Mouse (Mus musculus) CH12.LX (cell line): ENCODE results near the gene Cgrrf1.

Experiments used
- CTCF ChIP-seq, 2 experiments: IDR thresholded peaks in 1 of 2; conservative IDR thresholded peaks in 1 of 2; 2 replicates each; pipeline ENCODE4 v1.5.1; 2011 to 2012; ENCODE audit warnings: low read depth in 2 of 2, low read length in 2 of 2, improper control_type of control experiment in 1 of 2, inconsistent platforms in 1 of 2, mild to moderate bottlenecking in 1 of 2, moderate library complexity in 1 of 2
- EP300 ChIP-seq: IDR thresholded peaks from 2 replicates; pipeline ENCODE4 v1.6.1; 2011; ENCODE audit warnings: low read length, improper control_type of control experiment
- NELFE ChIP-seq: IDR thresholded peaks from 2 replicates; pipeline ENCODE4 v1.6.1; 2011; ENCODE audit warnings: low read depth, low read length, improper control_type of control experiment
- POLR2A ChIP-seq: IDR thresholded peaks from 2 replicates; pipeline ENCODE4 v1.6.1; 2011; ENCODE audit warnings: low read depth, mild to moderate bottlenecking, improper control_type of control experiment, low read length
- RCOR1 ChIP-seq: conservative IDR thresholded peaks from 2 replicates; pipeline ENCODE4 v1.6.1; 2012; ENCODE audit warnings: low read depth, mild to moderate bottlenecking, inconsistent platforms, low read length, improper control_type of control experiment
- USF1 ChIP-seq: IDR thresholded peaks from 2 replicates; pipeline ENCODE4 v1.6.1; 2014; ENCODE audit warnings: low read depth, mild to moderate bottlenecking, inconsistent platforms, low read length, improper control_type of control experiment

- TF ChIP-seq POLR2A (no peak), USF1 (no peak), CTCF (conservative IDR thresholded peaks at IDR 0.05 in 1 of 2, IDR thresholded peaks at IDR 0.05 in 1 of 2; ENCODE audit: low read depth in 2 of 2, low read length in 2 of 2) (no peak), RCOR1 (no peak), EP300 (no peak), NELFE (no peak)
These were observed 28.1 kb upstream of the Cgrrf1 start for GRCm38 (mm10) chr14:46803791-46804190.
